Mouse (Mus musculus): ENCODE measurements around the gene Mau2.

The Mau2 gene

GRCm38 (mm10) chr8:69973442-69974161, 68.9 kb downstream of the Mau2 start:
- DNase-seq (ENCODE audit: low spot score in 2 of 2) = peak in 1 of 2 experiments; percentile 22

DNA sequence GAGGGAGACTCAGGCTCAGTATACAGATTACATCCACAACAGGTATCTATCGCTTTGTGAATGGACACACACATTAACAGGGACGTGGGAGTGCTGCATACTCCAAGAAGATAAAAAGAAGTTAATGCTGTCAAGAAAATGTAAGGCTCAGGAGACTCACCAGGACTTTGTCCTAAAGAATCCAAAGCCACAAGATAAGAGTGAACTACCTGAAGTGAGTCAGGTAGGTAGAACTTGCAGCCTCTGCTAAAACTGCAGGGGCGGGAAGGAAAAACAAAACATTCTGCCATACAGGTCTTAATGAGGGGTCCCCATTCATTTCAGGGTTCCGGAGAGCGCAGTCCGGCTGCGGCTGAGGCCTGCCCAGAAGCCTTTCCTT, 69.5 kb downstream of the Mau2 start:
- no peak for DNase-seq (ENCODE audit: low spot score in 2 of 2)

GRCm38 (mm10) chr8:69970880-69971279, 71.7 kb downstream of the Mau2 start:
- DNase-seq (ENCODE audit: low spot score in 2 of 2) = no peak

GRCm38 (mm10) chr8:69967291-69967933, 75.1 kb downstream of the Mau2 start:
- no peak for DNase-seq (ENCODE audit: low spot score in 2 of 2)
